Mouse (Mus musculus) thymus, adult 18-20 months (tissue): ENCODE data around the gene Mapk8ip3.

ENCODE experiments used
- DNase-seq, 2 experiments: peaks; one replicate each; pipeline ENCODE4 v3.0.0; 2022; ENCODE audit warnings: mixed read lengths in 2 of 2

Mapk8ip3 gene

GRCm38 (mm10) chr17:24844525-24844924 lies 92.3 kb downstream of the Mapk8ip3 start:
- no peak for DNase-seq

GRCm38 (mm10) chr17:24842631-24843030 lies 94.1 kb downstream of the Mapk8ip3 start:
- no peak for DNase-seq
